Mouse (Mus musculus): ENCODE results near the gene Soat2. TPM values are rescaled to one million over a fixed set of nuclear protein-coding genes. Genes with fewer than 3 reads are reported as not detected.

Gene Soat2
- polyA plus RNA-seq, 1 experiment from 2014 or later = 1.1 TPM

- H3K27ac ChIP-seq = peak within 1 kb of the TSS; percentile 98
- under 1% methylated on average over 64 of the region's 68 CpGs for WGBS
- peak within 1 kb of the TSS; percentile 78 for H3K4me2 ChIP-seq
Observed at GRCm38 (mm10) chr15:102202971-102203834, 52.9 kb downstream of the Soat2 start, which contains the start of gene Zfp740. Gene Zfp740 (plus strand): TSS chr15:102203249.

GRCm38 (mm10) chr15:102203835-102204381 lies 53.6 kb downstream of the Soat2 start:
- Histone ChIP-seq H3K9me3 (replicated peaks) (no peaks in the 10 kb centered on the region), H3K36me3 (peaks cover 43% of the 10 kb centered on the region), H3K27ac (peak overlapping the region; percentile 98), H3K4me2 (peak overlapping the region; percentile 78), H3K4me3 (replicated peaks) (peak overlapping the region; percentile 69), H3K27me3 (no peaks in the 10 kb centered on the region), H3K9ac (peak overlapping the region; percentile 79), H3K4me1 (peaks cover 52% of the 10 kb centered on the region)
- peak; percentile 36 for ATAC-seq (replicated peaks; ENCODE audit: low FRiP score)
- under 1% methylated on average over 34 of the region's 72 CpGs for WGBS

More at GRCm38 (mm10) chr15:102202971-102203834, 52.9 kb downstream of the Soat2 start, which contains the start of gene Zfp740:
- Histone ChIP-seq H3K9me3 (replicated peaks) (no peaks in the 10 kb centered on the region), H3K27me3 (no peaks in the 10 kb centered on the region), H3K4me1 (peaks cover 50% of the 10 kb centered on the region), H3K36me3 (peaks cover 36% of the 10 kb centered on the region), H3K4me3 (replicated peaks) (peak within 1 kb of the TSS; percentile 69), H3K9ac (peak within 1 kb of the TSS; percentile 79)
- ATAC-seq (replicated peaks; ENCODE audit: low FRiP score) = peak; percentile 96

GRCm38 (mm10) chr15:102204674-102205505 lies 54.6 kb downstream of the Soat2 start, which contains the start of gene Csad:
Gene Csad (minus strand): TSS chr15:102204724.
- ATAC-seq (replicated peaks; ENCODE audit: low FRiP score) = no peak
- peaks cover 51% of the 10 kb centered on the region for H3K36me3 ChIP-seq

GRCm38 (mm10) chr15:102205779-102206178 lies 55.5 kb downstream of the Soat2 start:
- H3K4me2 ChIP-seq = peak overlapping the region; percentile 78
- peak overlapping the region; percentile 26; the same call in 1 of the 2 replicates for H3K9ac ChIP-seq
- H3K4me3 ChIP-seq (replicated peaks) = peak overlapping the region; percentile 69
- H3K27ac ChIP-seq = peak overlapping the region; percentile 68
- WGBS = 53% methylated on average over 8 of the region's 8 CpGs
- no peak for ATAC-seq (replicated peaks; ENCODE audit: low FRiP score)
- H3K36me3 ChIP-seq = peaks cover 57% of the 10 kb centered on the region
- H3K9me3 ChIP-seq (replicated peaks) = no peaks in the 10 kb centered on the region
- peaks cover 50% of the 10 kb centered on the region for H3K4me1 ChIP-seq
- H3K27me3 ChIP-seq = no peaks in the 10 kb centered on the region

More at GRCm38 (mm10) chr15:102204674-102205505, 54.6 kb downstream of the Soat2 start, which contains the start of gene Csad:
- Histone ChIP-seq H3K4me1 (peaks cover 52% of the 10 kb centered on the region), H3K27me3 (no peaks in the 10 kb centered on the region), H3K9ac (peak within 1 kb of the TSS; percentile 79), H3K4me2 (peak within 1 kb of the TSS; percentile 78), H3K27ac (peak within 1 kb of the TSS; percentile 98), H3K9me3 (replicated peaks) (no peaks in the 10 kb centered on the region), H3K4me3 (replicated peaks) (peak within 1 kb of the TSS; percentile 69)
- 47% methylated on average over 19 of the region's 19 CpGs for WGBS

- WGBS = 55% methylated on average over 3 of the region's 3 CpGs
- ATAC-seq (replicated peaks; ENCODE audit: low FRiP score) = no peak
- Histone ChIP-seq H3K36me3 (peaks cover 72% of the 10 kb centered on the region), H3K27ac (peak overlapping the region; percentile 71), H3K9me3 (replicated peaks) (no peaks in the 10 kb centered on the region), H3K4me3 (replicated peaks) (no peak overlapping the region), H3K27me3 (no peaks in the 10 kb centered on the region), H3K4me1 (peaks cover 46% of the 10 kb centered on the region), H3K9ac (peak overlapping the region; percentile 9; the same call in 1 of the 2 replicates), H3K4me2 (peak overlapping the region; percentile 28)
Observed at GRCm38 (mm10) chr15:102207351-102207750, 57.0 kb downstream of the Soat2 start.

GRCm38 (mm10) chr15:102208092-102208561 lies 57.8 kb downstream of the Soat2 start:
- 65% methylated on average over 9 of the region's 9 CpGs for WGBS
- peak overlapping the region; percentile 54 for H3K27ac ChIP-seq
- no peaks in the 10 kb centered on the region for H3K9me3 ChIP-seq (replicated peaks)
- peaks cover 80% of the 10 kb centered on the region for H3K36me3 ChIP-seq
- no peak overlapping the region for H3K4me3 ChIP-seq (replicated peaks)
- H3K4me2 ChIP-seq = peak overlapping the region; percentile 28; the same call in 1 of the 2 replicates
- peaks cover 41% of the 10 kb centered on the region for H3K4me1 ChIP-seq
- ATAC-seq (replicated peaks; ENCODE audit: low FRiP score) = no peak
- H3K9ac ChIP-seq = no peak overlapping the region; the same call in 1 of the 2 replicates
- no peaks in the 10 kb centered on the region for H3K27me3 ChIP-seq

- Histone ChIP-seq H3K9me3 (replicated peaks) (no peaks in the 10 kb centered on the region), H3K27ac (no peak overlapping the region), H3K9ac (no peak overlapping the region), H3K4me1 (peaks cover 41% of the 10 kb centered on the region), H3K4me2 (no peak overlapping the region), H3K36me3 (peaks cover 90% of the 10 kb centered on the region), H3K27me3 (no peaks in the 10 kb centered on the region), H3K4me3 (replicated peaks) (no peak overlapping the region)
- WGBS = 80% methylated on average over 8 of the region's 8 CpGs
- ATAC-seq (replicated peaks; ENCODE audit: low FRiP score) = no peak
Observed at GRCm38 (mm10) chr15:102209114-102209513, 58.8 kb downstream of the Soat2 start.

GRCm38 (mm10) chr15:102210816-102211215 lies 60.5 kb downstream of the Soat2 start:
- no peak for ATAC-seq (replicated peaks; ENCODE audit: low FRiP score)
- H3K4me3 ChIP-seq (replicated peaks) = no peak overlapping the region
- H3K4me1 ChIP-seq = peaks cover 25% of the 10 kb centered on the region
- H3K4me2 ChIP-seq = no peak overlapping the region
- 88% methylated on average over 4 of the region's 4 CpGs for WGBS
- H3K27me3 ChIP-seq = no peaks in the 10 kb centered on the region
- H3K27ac ChIP-seq = no peak overlapping the region
- no peaks in the 10 kb centered on the region for H3K9me3 ChIP-seq (replicated peaks)
- H3K36me3 ChIP-seq = peaks cover 93% of the 10 kb centered on the region
- H3K9ac ChIP-seq = no peak overlapping the region

- Histone ChIP-seq H3K27ac (no peak overlapping the region), H3K4me3 (replicated peaks) (no peak overlapping the region), H3K27me3 (no peaks in the 10 kb centered on the region), H3K36me3 (peaks cover 94% of the 10 kb centered on the region), H3K9ac (no peak overlapping the region), H3K4me1 (peaks cover 14% of the 10 kb centered on the region), H3K9me3 (replicated peaks) (no peaks in the 10 kb centered on the region), H3K4me2 (no peak overlapping the region)
- WGBS = 77% methylated on average over 6 of the region's 6 CpGs
- no peak for ATAC-seq (replicated peaks; ENCODE audit: low FRiP score)
Observed at GRCm38 (mm10) chr15:102211895-102212294, 61.6 kb downstream of the Soat2 start.
